Mouse (Mus musculus) heart, postnatal 0 days (tissue): ENCODE measurements around the gene Plcxd2. TPM values are rescaled to one million over a fixed set of nuclear protein-coding genes. Genes with fewer than 3 reads are reported as not detected.

ENCODE experiments used
- ATAC-seq: fragments of 200-750 bp; cut with Nextera tagmentation; 2 replicates; pipeline ENCODE4 v1.8.0; 2017; ENCODE audit warnings: low read depth, moderate number of reproducible peaks, moderate library complexity; ENCODE audit not compliant: insufficient read depth
- DNase-seq: peaks from one replicate; pipeline ENCODE4 v3.0.0-alpha.2; 2016; ENCODE audit warnings: low spot score
- H3K27ac ChIP-seq: fragments of 300-500 bp; sonication (generic); 2 replicates; pipeline ENCODE4 v1.5.1; 2014; ENCODE audit warnings: low read depth, mild to moderate bottlenecking
- H3K27me3 ChIP-seq: fragments of 300-500 bp; sonication (generic); 2 replicates; pipeline ENCODE4 v1.6.1; 2014; ENCODE audit warnings: low read length, mixed read lengths; ENCODE audit not compliant: control insufficient read depth, insufficient read depth
- H3K36me3 ChIP-seq: fragments of 300-500 bp; sonication (generic); replicated peaks from 2 replicates; pipeline ENCODE4 v1.6.1; 2014; ENCODE audit warnings: low read length, mixed read lengths; ENCODE audit not compliant: control insufficient read depth, insufficient read depth
- H3K4me1 ChIP-seq: fragments of 300-500 bp; sonication (generic); 2 replicates; pipeline ENCODE4 v1.6.1; 2014; ENCODE audit warnings: antibody characterized with exemption; ENCODE audit not compliant: control insufficient read depth, insufficient read depth
- H3K4me2 ChIP-seq: fragments of 300-500 bp; sonication (generic); 2 replicates; pipeline ENCODE4 v1.6.1; 2014; ENCODE audit warnings: low read depth, mild to moderate bottlenecking, low read length, moderate library complexity
- H3K4me3 ChIP-seq: fragments of 300-500 bp; sonication (generic); 2 replicates; pipeline ENCODE4 v1.5.1; 2014; ENCODE audit warnings: low read depth, low read length
- H3K9ac ChIP-seq: fragments of 300-500 bp; sonication (generic); replicated peaks from 2 replicates; pipeline ENCODE4 v1.6.1; 2014; ENCODE audit warnings: low read depth, low read length, mixed read lengths
- H3K9me3 ChIP-seq: fragments of 300-500 bp; sonication (generic); replicated peaks from 2 replicates; pipeline ENCODE4 v1.6.1; 2016; ENCODE audit warnings: low read length; ENCODE audit not compliant: control insufficient read depth
- CTCF ChIP-seq: IDR thresholded peaks from 2 replicates; pipeline ENCODE4 v1.5.1; 2016; ENCODE audit warnings: antibody characterized with exemption, control low read depth, low read depth
- EP300 ChIP-seq: IDR thresholded peaks from 2 replicates; pipeline ENCODE4 v1.6.1; 2016; ENCODE audit warnings: antibody characterized with exemption, low read depth
- WGBS: fragments of 180-500 bp; shearing (Covaris S2); extraction: QIAGEN DNeasy Blood & Tissue Kit; methylation state at CpG from one replicate; pipeline ENCODE4 v1.1.7; 2014; 5-methylcytosine and 5-hydroxymethylcytosine counted together
- polyA plus RNA-seq: library from polyadenylated mRNA; unstranded; fragments of >200 nt; fragmentation: Nextera tagmentation; extraction: Ambion mirVana; gene quantifications from 2 replicates; pipeline ENCODE4 v1.2.1, GENCODE M21; 2015
- total RNA-seq: library from RNA; depleted of rRNA; stranded (reverse); fragments of >200 nt; gene quantifications from 2 replicates; pipeline ENCODE4 v1.2.3, GENCODE M21; 2014; ENCODE audit warnings: low replicate concordance

Gene Plcxd2
- total and polyA plus RNA-seq, 2 experiments from 2014 or later: 0.14 to 0.99 TPM

DNA sequence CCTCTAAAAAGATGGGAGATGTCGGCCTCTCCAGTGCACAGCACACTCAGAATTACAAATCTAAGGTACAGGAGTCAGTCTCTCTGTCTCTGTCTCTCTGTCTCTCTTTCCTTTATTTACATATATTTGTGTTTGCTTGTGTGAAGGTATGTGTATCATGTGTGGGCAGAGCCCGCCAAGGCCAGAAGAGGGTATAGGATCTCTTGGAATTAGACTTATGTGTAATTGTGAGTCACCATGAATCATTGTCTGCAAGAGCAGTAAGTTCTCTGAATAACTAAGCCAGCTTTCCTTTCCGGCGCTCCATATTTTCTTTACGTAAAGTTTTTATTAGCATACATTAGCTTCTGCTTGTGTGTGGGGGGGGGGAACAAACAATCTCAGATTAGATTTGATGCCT is 64.4 kb downstream of the Plcxd2 start:
- TF ChIP-seq CTCF: no peak
- TF ChIP-seq EP300: no peak
- H3K36me3 ChIP-seq: no peaks in the 10 kb centered on the region
- no peak overlapping the region for H3K9ac ChIP-seq
- no peaks in the 10 kb centered on the region for H3K9me3 ChIP-seq
- DNase-seq (no peak), ATAC-seq (no peak)
- no peak overlapping the region for H3K4me3 ChIP-seq
- H3K27ac ChIP-seq: no peak overlapping the region
- no peaks in the 10 kb centered on the region for H3K4me1 ChIP-seq
- H3K4me2 ChIP-seq: no peak overlapping the region
- 90% methylated on average over 5 of the region's 5 CpGs for WGBS
- H3K27me3 ChIP-seq: no peaks in the 10 kb centered on the region

DNA sequence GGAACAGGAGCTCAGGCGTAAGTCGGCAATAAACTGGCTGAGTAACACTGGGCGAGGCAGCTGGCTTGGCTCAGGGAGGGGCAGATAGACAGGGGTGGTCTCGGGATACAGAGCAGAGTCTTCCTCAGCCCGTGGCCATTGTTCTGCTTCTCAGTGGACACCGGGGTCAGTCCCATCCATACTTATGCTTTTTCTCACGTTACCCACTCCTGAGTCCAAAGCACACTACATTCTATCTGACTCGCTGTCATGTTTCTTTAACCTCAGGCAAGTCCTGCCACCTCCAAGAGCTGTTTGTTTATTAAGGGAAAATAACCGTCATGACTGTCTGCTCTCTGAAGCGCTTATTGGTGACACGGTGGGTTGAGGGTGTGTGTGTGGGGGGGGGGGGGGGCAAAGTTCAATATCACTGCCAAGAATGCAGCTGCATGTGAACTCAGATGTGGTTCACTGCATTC is 64.8 kb downstream of the Plcxd2 start:
- TF ChIP-seq CTCF: no peak
- TF ChIP-seq EP300: no peak
- no peak for DNase-seq
- 69% methylated on average over 11 of the region's 11 CpGs for WGBS

DNA sequence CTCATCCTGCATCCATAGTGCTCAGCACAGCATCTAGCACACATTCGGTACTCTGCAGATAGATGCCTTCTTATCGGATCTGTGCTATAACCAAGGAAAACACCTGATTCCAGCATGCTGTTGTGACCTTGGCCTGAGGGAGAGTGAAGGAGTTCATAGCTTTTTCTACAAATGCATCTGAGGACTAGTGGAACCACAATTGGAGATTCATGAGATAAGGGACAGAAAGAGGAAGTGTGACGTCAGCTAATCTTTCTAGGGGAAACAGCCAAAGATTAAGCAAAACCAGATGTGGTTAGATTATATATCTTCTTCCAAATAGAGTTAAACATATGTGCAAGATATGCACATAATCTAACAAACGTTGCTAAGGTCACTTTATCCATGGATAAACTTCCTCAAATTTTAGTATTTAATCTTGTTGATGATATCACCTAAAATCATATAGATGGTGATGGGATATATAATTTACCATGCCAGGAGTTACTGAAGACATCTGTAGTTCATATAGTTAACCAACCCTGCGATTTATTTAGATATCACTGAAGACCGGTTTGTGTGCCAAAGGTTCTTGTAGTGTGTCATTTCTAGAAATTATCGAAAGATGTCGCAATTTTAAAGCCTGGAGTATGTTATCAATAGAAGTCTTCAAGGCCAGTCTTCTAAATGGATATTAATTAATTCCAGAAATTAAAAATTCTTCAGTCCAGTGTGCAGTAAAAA is 67.7 kb downstream of the Plcxd2 start:
- WGBS: 65% methylated on average over 8 of the region's 8 CpGs
- no peak for ATAC-seq
- Histone ChIP-seq H3K36me3 (no peaks in the 10 kb centered on the region), H3K9me3 (no peaks in the 10 kb centered on the region), H3K4me2 (no peak overlapping the region), H3K27me3 (no peaks in the 10 kb centered on the region), H3K4me3 (no peak overlapping the region), H3K4me1 (no peaks in the 10 kb centered on the region), H3K9ac (no peak overlapping the region), H3K27ac (no peak overlapping the region)
- TF ChIP-seq EP300 (no peak), CTCF (no peak)
- DNase-seq: no peak

More for the DNA sequence above, 64.8 kb downstream of the Plcxd2 start:
- Histone ChIP-seq H3K9ac (no peak overlapping the region), H3K36me3 (no peaks in the 10 kb centered on the region), H3K9me3 (no peaks in the 10 kb centered on the region), H3K4me3 (no peak overlapping the region), H3K4me1 (no peaks in the 10 kb centered on the region), H3K4me2 (no peak overlapping the region), H3K27me3 (no peaks in the 10 kb centered on the region), H3K27ac (no peak overlapping the region)
- ATAC-seq: no peak

DNA sequence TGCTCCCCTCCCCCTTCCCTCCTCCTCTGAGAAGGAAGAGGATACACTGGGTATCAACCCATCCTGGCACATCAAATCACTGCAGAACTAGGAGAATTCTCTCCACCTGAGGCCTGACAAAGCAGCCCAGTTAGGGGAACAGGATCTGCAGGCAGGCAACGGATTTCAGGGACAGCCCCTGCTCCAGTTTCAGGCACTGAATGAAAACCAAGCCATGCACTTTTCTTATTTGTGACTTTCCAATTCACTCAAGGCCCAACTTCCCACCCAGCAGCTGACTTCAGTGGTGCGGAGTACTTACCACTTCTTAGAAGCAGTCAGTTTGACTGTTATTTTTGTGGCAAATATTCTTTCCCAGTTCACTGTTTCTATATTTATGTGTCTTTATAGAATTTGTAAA is 69.3 kb downstream of the Plcxd2 start:
- no peak overlapping the region for H3K4me3 ChIP-seq
- no peak overlapping the region for H3K27ac ChIP-seq
- no peak overlapping the region for H3K4me2 ChIP-seq
- no peaks in the 10 kb centered on the region for H3K36me3 ChIP-seq
- no peak overlapping the region for H3K9ac ChIP-seq
- DNase-seq (no peak), ATAC-seq (no peak)
- no peak for TF ChIP-seq CTCF
- no peaks in the 10 kb centered on the region for H3K9me3 ChIP-seq
- H3K27me3 ChIP-seq: no peaks in the 10 kb centered on the region
- H3K4me1 ChIP-seq: no peaks in the 10 kb centered on the region
- 81% methylated on average over 2 of the region's 2 CpGs for WGBS

GRCm38 (mm10) chr16:45939436-45939835 is 70.6 kb downstream of the Plcxd2 start:
- no peak for ATAC-seq
- Histone ChIP-seq H3K4me3 (no peak overlapping the region), H3K4me1 (no peaks in the 10 kb centered on the region), H3K9ac (no peak overlapping the region), H3K27me3 (no peaks in the 10 kb centered on the region), H3K4me2 (no peak overlapping the region), H3K9me3 (no peaks in the 10 kb centered on the region), H3K36me3 (no peaks in the 10 kb centered on the region), H3K27ac (no peak overlapping the region)
- WGBS: 94% methylated on average over 3 of the region's 3 CpGs
- no peak for DNase-seq
- TF ChIP-seq EP300: no peak
- TF ChIP-seq CTCF: no peak

- Histone ChIP-seq H3K4me1 (no peaks in the 10 kb centered on the region), H3K36me3 (no peaks in the 10 kb centered on the region), H3K9ac (no peak overlapping the region), H3K27ac (no peak overlapping the region), H3K4me2 (no peak overlapping the region), H3K27me3 (no peaks in the 10 kb centered on the region), H3K4me3 (no peak overlapping the region), H3K9me3 (no peaks in the 10 kb centered on the region)
- TF ChIP-seq EP300: no peak
- TF ChIP-seq CTCF: no peak
- DNase-seq (no peak), ATAC-seq (no peak)
- WGBS: 64% methylated on average over 2 of the region's 2 CpGs
Observed at GRCm38 (mm10) chr16:45937381-45937780, 72.6 kb downstream of the Plcxd2 start.
